Mouse (Mus musculus): ENCODE measurements at regions not wholly inside any gene's neighbourhood (a gene's known extent, or its start where the extent isn't known, plus 50 kb on each side); places are given as distances from the start of the nearest gene placed in this dataset.
"Not testable (repeated sequence)": the region's sequence is repeated elsewhere in the genome, so short reads cannot be mapped to it uniquely, and the experiment has no call there.

DNA sequence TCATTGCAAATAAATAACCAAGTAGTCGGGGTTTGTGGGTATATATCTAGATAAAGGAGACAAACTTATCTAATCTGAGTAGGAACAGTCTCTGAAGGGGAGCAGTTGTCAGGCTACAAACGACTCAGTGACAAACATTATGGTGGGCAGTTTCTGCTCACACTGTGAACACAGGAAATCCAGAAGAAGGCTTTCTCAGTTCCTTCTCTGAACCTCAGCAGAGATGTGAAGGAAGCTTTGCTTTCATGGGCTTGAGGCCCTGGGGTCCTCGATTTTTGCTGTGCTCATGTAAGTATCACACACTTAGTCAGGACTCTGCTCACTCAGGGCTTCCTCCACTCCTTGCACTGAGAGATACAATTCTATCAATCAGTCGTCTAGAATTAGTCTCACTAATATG is 994.7 kb upstream of the Foxg1 start:
- H3K4me1 ChIP-seq (ENCODE audit: control insufficient read depth, insufficient read depth, low read length): no peaks in the 10 kb centered on the region
- H3K27me3 ChIP-seq (replicated peaks; ENCODE audit: control insufficient read depth, insufficient read depth, low read length): no peaks in the 10 kb centered on the region
- TF ChIP-seq POLR2A (IDR thresholded peaks at IDR 0.05; ENCODE audit: low read depth, low read length) (no peak), CTCF (conservative IDR thresholded peaks at IDR 0.05; ENCODE audit: insufficient read depth, insufficient read length, low read depth, low read length) (no peak)
- WGBS: 67% methylated on average over 4 of the region's 4 CpGs
- DNase-seq: no peak
- no peak overlapping the region for H3K4me3 ChIP-seq (ENCODE audit: insufficient read depth, low read depth, low read length)
- no peak overlapping the region for H3K27ac ChIP-seq (ENCODE audit: insufficient read depth, low read depth, low read length)
- H3K36me3 ChIP-seq (ENCODE audit: control insufficient read depth, insufficient read depth, low read length): no peaks in the 10 kb centered on the region

DNA sequence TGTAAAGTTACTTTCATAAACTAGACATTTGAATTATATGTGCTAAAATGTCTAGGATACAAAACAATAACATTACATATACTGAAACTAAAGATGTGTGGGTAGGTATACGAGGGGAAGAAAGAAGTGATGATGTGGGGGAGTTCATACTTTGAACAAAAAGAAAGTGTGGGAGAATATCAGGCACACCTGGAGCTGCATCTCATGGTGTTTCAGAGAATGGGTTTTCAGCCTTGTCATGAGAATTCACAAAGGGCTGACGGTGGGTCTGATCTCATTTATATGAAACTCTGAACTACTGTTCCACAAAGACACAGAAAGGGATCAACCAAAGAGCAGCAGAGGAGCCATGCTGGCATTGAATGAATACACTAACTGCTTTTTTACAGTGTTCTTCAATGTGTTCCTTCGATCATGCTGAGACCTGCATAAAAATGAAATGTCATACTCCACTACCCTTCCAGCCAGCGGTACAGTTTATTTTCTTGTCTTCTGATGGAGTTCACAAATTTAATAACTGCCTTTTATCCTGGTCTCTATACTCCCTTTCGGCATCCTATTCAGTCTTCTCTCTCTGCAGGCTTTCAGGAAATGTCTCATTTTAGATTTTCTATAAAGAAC is 994.2 kb upstream of the Foxg1 start:
- Histone ChIP-seq H3K27ac (ENCODE audit: insufficient read depth, low read depth, low read length) (no peak overlapping the region), H3K4me3 (ENCODE audit: insufficient read depth, low read depth, low read length) (no peak overlapping the region), H3K4me1 (ENCODE audit: control insufficient read depth, insufficient read depth, low read length) (no peaks in the 10 kb centered on the region), H3K36me3 (ENCODE audit: control insufficient read depth, insufficient read depth, low read length) (no peaks in the 10 kb centered on the region), H3K27me3 (replicated peaks; ENCODE audit: control insufficient read depth, insufficient read depth, low read length) (no peaks in the 10 kb centered on the region)
- 68% methylated on average over 5 of the region's 5 CpGs for WGBS
- no peak for TF ChIP-seq POLR2A (IDR thresholded peaks at IDR 0.05; ENCODE audit: low read depth, low read length)
- no peak for TF ChIP-seq CTCF (conservative IDR thresholded peaks at IDR 0.05; ENCODE audit: insufficient read depth, insufficient read length, low read depth, low read length)
- DNase-seq: no peak

DNA sequence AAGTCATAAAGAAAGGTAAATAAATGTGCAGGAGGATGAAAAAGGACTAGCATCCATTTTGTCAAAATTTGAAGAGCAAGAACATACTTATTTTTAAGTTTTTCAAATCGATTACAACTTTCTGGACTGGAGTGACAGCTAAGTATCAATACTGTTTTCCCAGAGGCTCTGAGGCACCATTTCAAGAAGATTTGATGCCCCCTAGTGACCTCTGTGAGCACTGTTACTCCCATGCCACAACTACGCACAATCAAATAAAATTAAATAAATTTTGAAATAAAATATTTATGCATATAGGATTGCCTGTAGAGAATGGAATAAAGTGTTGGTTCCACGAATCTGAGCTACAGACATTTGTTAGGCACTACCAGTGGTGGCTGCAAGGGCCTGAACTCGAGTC is 991.5 kb upstream of the Foxg1 start:
- H3K4me1 ChIP-seq (ENCODE audit: control insufficient read depth, insufficient read depth, low read length): no peaks in the 10 kb centered on the region
- TF ChIP-seq CTCF (conservative IDR thresholded peaks at IDR 0.05; ENCODE audit: insufficient read depth, insufficient read length, low read depth, low read length) (no peak), POLR2A (IDR thresholded peaks at IDR 0.05; ENCODE audit: low read depth, low read length) (no peak)
- WGBS: 57% methylated on average over 4 of the region's 4 CpGs

DNA sequence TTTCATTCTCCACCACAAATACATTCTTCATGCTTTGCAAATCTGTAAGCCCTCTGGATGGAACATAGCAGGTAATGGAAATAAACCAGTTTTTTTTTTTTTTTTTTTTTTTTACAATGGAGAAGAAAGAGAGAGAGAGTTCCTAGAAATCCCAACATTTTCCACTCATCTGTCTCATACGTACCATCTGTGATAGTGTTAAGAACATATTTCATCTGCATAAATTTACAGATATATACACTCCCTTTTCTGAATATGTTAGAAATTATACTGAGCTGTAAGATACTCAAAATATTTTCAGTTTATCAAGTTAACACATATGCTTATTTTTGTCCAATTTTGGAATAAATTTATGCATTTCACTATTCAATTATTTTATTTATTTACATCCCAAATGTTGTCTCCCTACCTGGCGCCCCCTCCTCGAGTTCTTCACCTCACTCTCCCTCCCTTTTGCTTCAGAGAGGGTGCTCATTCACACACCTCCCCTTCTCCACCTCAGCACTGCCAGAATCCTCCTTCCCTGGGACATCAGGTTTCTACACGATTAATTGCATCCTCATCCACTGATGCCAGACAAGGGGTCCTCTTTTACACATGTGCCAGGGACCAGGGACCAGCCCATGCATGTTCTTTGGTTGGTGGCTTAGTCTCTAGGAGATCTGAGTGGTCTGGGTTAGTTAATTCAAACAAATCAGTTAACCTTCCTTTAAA is 943.0 kb upstream of the Foxg1 start:
- H3K27me3 ChIP-seq (replicated peaks; ENCODE audit: control insufficient read depth, insufficient read depth, low read length): no peaks in the 10 kb centered on the region
- no peaks in the 10 kb centered on the region for H3K36me3 ChIP-seq (ENCODE audit: control insufficient read depth, insufficient read depth, low read length)
- no peak overlapping the region for H3K4me3 ChIP-seq (ENCODE audit: insufficient read depth, low read depth, low read length)
- no peak overlapping the region for H3K27ac ChIP-seq (ENCODE audit: insufficient read depth, low read depth, low read length)
- H3K4me1 ChIP-seq (ENCODE audit: control insufficient read depth, insufficient read depth, low read length): no peaks in the 10 kb centered on the region
- 70% methylated on average over 4 of the region's 4 CpGs for WGBS
- no peak for DNase-seq
- TF ChIP-seq POLR2A (IDR thresholded peaks at IDR 0.05; ENCODE audit: low read depth, low read length) (no peak), CTCF (conservative IDR thresholded peaks at IDR 0.05; ENCODE audit: insufficient read depth, insufficient read length, low read depth, low read length) (no peak)

More for the DNA sequence above, 991.5 kb upstream of the Foxg1 start:
- H3K27ac ChIP-seq (ENCODE audit: insufficient read depth, low read depth, low read length): no peak overlapping the region
- H3K27me3 ChIP-seq (replicated peaks; ENCODE audit: control insufficient read depth, insufficient read depth, low read length): no peaks in the 10 kb centered on the region
- H3K36me3 ChIP-seq (ENCODE audit: control insufficient read depth, insufficient read depth, low read length): no peaks in the 10 kb centered on the region
- DNase-seq: no peak
- H3K4me3 ChIP-seq (ENCODE audit: insufficient read depth, low read depth, low read length): no peak overlapping the region

DNA sequence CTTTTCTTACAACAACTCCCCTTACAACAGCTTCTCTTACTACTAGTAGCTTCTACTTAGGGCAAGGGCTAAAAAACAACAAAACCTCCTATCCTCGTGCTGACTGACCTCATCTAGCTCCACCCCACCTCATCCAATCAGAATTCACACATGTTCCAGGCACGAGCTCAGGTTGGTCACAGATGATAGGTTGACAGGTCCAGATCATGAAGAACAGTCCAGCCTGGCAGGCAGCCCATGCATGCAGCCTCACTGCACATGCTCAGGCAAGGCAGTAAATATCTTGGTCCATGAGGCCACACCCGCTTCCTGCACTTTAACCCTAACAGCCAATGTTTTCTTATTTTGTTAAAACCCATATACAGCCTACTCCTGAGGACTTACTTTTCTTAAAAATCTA is 933.7 kb upstream of the Foxg1 start:
- not testable (repeated sequence) for H3K4me1 ChIP-seq (ENCODE audit: control insufficient read depth, insufficient read depth, low read length); H3K4me3 ChIP-seq (ENCODE audit: insufficient read depth, low read depth, low read length); H3K36me3 ChIP-seq (ENCODE audit: control insufficient read depth, insufficient read depth, low read length); H3K27me3 ChIP-seq (replicated peaks; ENCODE audit: control insufficient read depth, insufficient read depth, low read length); H3K27ac ChIP-seq (ENCODE audit: insufficient read depth, low read depth, low read length); DNase-seq
- WGBS: 50% methylated on average over 3 of the region's 3 CpGs

DNA sequence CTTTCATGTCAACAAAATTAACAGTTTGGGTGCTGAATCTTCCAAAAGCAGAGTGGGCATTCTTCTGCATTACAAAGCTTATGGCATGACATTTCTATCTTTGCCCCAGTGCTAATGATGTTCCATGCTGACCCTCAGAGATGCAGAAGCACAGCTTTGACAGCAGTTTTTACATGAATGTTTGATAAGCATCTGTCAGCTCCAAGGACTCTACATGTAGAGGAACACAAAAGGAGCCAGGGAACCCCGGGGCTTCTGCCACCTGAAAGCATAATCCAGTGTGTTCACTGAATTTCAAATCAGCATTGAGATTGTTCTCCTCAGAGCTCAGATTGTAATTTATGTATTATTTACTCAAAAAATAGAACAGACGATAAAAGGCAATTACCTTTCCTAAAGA is 920.1 kb upstream of the Foxg1 start:
- DNase-seq: no peak

DNA sequence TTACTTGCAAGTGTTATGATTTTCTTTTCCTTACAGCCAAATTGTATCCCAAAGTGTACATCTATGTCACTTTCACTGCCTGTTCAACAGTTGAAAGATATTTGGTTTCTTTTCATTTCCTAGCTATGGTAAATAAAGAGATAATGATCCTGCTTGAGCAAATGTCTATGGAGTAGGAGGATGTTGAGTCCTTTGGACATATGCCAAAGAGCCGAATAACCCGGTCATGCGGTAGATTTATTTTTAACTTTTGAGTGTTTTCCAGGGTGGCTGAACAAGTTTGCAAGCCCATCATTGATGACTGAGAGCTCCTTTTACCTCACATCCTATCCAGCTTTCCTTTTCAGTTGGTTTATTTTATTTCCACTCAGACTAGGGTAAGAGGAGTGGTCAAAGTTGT is 881.7 kb upstream of the Foxg1 start:
- H3K4me1 ChIP-seq (ENCODE audit: control insufficient read depth, insufficient read depth, low read length): no peaks in the 10 kb centered on the region
- no peak overlapping the region for H3K4me3 ChIP-seq (ENCODE audit: insufficient read depth, low read depth, low read length)
- no peaks in the 10 kb centered on the region for H3K27me3 ChIP-seq (replicated peaks; ENCODE audit: control insufficient read depth, insufficient read depth, low read length)
- H3K36me3 ChIP-seq (ENCODE audit: control insufficient read depth, insufficient read depth, low read length): no peaks in the 10 kb centered on the region
- H3K27ac ChIP-seq (ENCODE audit: insufficient read depth, low read depth, low read length): no peak overlapping the region
- 36% methylated on average over 3 of the region's 3 CpGs for WGBS
- no peak for TF ChIP-seq POLR2A (IDR thresholded peaks at IDR 0.05; ENCODE audit: low read depth, low read length)
- no peak for TF ChIP-seq CTCF (conservative IDR thresholded peaks at IDR 0.05; ENCODE audit: insufficient read depth, insufficient read length, low read depth, low read length)
- DNase-seq: no peak

More for the DNA sequence above, 920.1 kb upstream of the Foxg1 start:
- 40% methylated on average over 2 of the region's 2 CpGs for WGBS
- H3K36me3 ChIP-seq (ENCODE audit: control insufficient read depth, insufficient read depth, low read length): no peaks in the 10 kb centered on the region
- H3K4me3 ChIP-seq (ENCODE audit: insufficient read depth, low read depth, low read length): no peak overlapping the region
- H3K27me3 ChIP-seq (replicated peaks; ENCODE audit: control insufficient read depth, insufficient read depth, low read length): no peaks in the 10 kb centered on the region
- no peaks in the 10 kb centered on the region for H3K4me1 ChIP-seq (ENCODE audit: control insufficient read depth, insufficient read depth, low read length)
- TF ChIP-seq CTCF (conservative IDR thresholded peaks at IDR 0.05; ENCODE audit: insufficient read depth, insufficient read length, low read depth, low read length): no peak
- TF ChIP-seq POLR2A (IDR thresholded peaks at IDR 0.05; ENCODE audit: low read depth, low read length): no peak
- H3K27ac ChIP-seq (ENCODE audit: insufficient read depth, low read depth, low read length): no peak overlapping the region
